Mouse (Mus musculus) limb, embryonic 11.5 days (tissue): ENCODE measurements around the gene Tbc1d4. TPM values are rescaled to one million over a fixed set of nuclear protein-coding genes. Genes with fewer than 3 reads are reported as not detected.

Source experiments
- ATAC-seq: fragments of 200-750 bp; cut with Nextera tagmentation; 2 replicates; pipeline ENCODE4 v1.8.0; 2017; ENCODE audit warnings: low read depth; ENCODE audit not compliant: insufficient number of reproducible peaks, low FRiP score, low TSS enrichment
- DNase-seq: peaks from one replicate; pipeline ENCODE4 v3.0.0-alpha.2; 2015; ENCODE audit warnings: low spot score
- H3K27ac ChIP-seq: fragments of 300-500 bp; sonication (generic); replicated peaks from 2 replicates; pipeline ENCODE4 v1.5.1; 2014; ENCODE audit warnings: low read depth, mild to moderate bottlenecking, low read length
- H3K27me3 ChIP-seq: fragments of 300-500 bp; sonication (generic); 2 replicates; pipeline ENCODE4 v1.6.1; 2014; ENCODE audit warnings: mild to moderate bottlenecking, low read length, mixed read lengths; ENCODE audit not compliant: control insufficient read depth, insufficient read depth
- H3K36me3 ChIP-seq: fragments of 300-500 bp; sonication (generic); 2 replicates; pipeline ENCODE4 v1.6.1; 2014; ENCODE audit warnings: mild to moderate bottlenecking, low read length, moderate library complexity, mixed read lengths; ENCODE audit not compliant: control insufficient read depth, insufficient read depth
- H3K4me1 ChIP-seq: fragments of 300-500 bp; sonication (generic); 2 replicates; pipeline ENCODE4 v1.6.1; 2014; ENCODE audit warnings: low read length, mixed read lengths; ENCODE audit not compliant: control insufficient read depth, insufficient read depth
- H3K4me2 ChIP-seq: fragments of 300-500 bp; sonication (generic); 2 replicates; pipeline ENCODE4 v1.6.1; 2014; ENCODE audit warnings: low read depth, mild to moderate bottlenecking, moderate library complexity; ENCODE audit not compliant: severe bottlenecking
- H3K4me3 ChIP-seq: fragments of 300-500 bp; sonication (generic); 2 replicates; pipeline ENCODE4 v1.5.1; 2014; ENCODE audit warnings: low read depth, low read length
- H3K9ac ChIP-seq: fragments of 300-500 bp; sonication (generic); 2 replicates; pipeline ENCODE4 v1.6.1; 2014; ENCODE audit warnings: mild to moderate bottlenecking, low read length
- H3K9me3 ChIP-seq: fragments of 300-500 bp; sonication (generic); 2 replicates; pipeline ENCODE4 v1.6.1; 2016; ENCODE audit warnings: low read length; ENCODE audit not compliant: control insufficient read depth
- WGBS: fragments of 180-500 bp; shearing (Covaris S2); extraction: QIAGEN DNeasy Blood & Tissue Kit; methylation state at CpG from one replicate; pipeline ENCODE4 v1.1.7; 2014; 5-methylcytosine and 5-hydroxymethylcytosine counted together
- polyA plus RNA-seq: library from polyadenylated mRNA; unstranded; fragments of >200 nt; fragmentation: Nextera tagmentation; extraction: Ambion mirVana; gene quantifications from 2 replicates; pipeline ENCODE4 v1.2.1, GENCODE M21; 2014

The Tbc1d4 gene
- polyA plus RNA-seq, 1 experiment from 2014 or later = 6.3 TPM

- Histone ChIP-seq H3K4me2 (no peak overlapping the region), H3K27me3 (no peaks in the 10 kb centered on the region), H3K36me3 (no peaks in the 10 kb centered on the region), H3K9me3 (no peaks in the 10 kb centered on the region), H3K27ac (no peak overlapping the region), H3K4me1 (no peaks in the 10 kb centered on the region), H3K4me3 (no peak overlapping the region), H3K9ac (no peak overlapping the region)
- no peak for DNase-seq
- ATAC-seq = no peak
- WGBS = 61% methylated on average over 15 of the region's 15 CpGs
These were observed 120.7 kb downstream of the Tbc1d4 start for GRCm38 (mm10) chr14:101488264-101488810.

- Histone ChIP-seq H3K4me1 (no peaks in the 10 kb centered on the region), H3K9me3 (no peaks in the 10 kb centered on the region), H3K27me3 (no peaks in the 10 kb centered on the region), H3K9ac (no peak overlapping the region), H3K4me3 (no peak overlapping the region), H3K36me3 (no peaks in the 10 kb centered on the region), H3K4me2 (no peak overlapping the region), H3K27ac (no peak overlapping the region)
- WGBS = 45% methylated on average over 3 of the region's 3 CpGs
- no peak for DNase-seq
- no peak; the same call in 1 of the 2 replicates for ATAC-seq
These were observed 122.4 kb downstream of the Tbc1d4 start for GRCm38 (mm10) chr14:101486550-101486949.

DNA sequence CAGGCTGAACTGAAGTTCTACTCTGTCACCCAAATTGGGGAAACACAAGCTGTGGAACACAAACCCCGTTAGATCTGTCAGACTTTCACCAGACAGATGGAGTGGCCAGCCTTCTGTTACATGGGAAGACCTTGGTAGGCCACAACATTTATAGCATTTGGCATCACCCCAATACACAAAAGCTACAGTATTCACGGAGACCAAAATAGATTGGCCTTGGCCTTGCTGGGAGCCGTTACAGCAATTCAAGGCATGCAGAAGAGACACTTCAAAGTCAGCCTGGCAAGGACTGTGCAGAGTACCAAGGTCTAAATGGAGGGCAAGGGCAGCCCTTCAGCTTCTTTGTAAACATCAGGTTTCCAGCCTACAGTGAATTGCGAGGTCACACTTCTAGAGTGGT lies 125.8 kb downstream of the Tbc1d4 start:
- no peak for DNase-seq

DNA sequence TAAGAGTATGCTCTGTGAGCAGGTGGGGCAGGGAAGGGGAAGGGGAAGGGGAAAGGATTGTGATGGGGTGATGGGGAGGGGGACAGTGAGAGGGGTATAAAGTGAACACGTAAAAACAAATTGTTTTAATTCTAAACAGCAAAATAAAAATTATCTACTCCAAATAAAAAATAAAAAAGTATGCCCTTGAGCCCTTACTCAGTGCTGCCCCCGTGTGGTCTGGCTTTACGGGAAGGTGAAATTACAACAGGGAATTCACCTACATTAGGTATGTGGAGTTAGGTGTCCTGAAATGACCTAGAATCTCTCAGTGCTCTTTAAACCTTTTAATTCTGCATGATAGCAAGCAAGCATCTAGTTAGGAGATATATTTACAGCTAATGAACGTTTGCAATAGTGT lies 126.7 kb downstream of the Tbc1d4 start:
- DNase-seq = peak; percentile 55

More for the DNA sequence above, 125.8 kb downstream of the Tbc1d4 start:
- H3K9me3 ChIP-seq = no peaks in the 10 kb centered on the region
- no peak overlapping the region for H3K4me2 ChIP-seq
- no peaks in the 10 kb centered on the region for H3K27me3 ChIP-seq
- H3K27ac ChIP-seq = no peak overlapping the region
- no peak for ATAC-seq
- 86% methylated on average over 4 of the region's 4 CpGs for WGBS
- H3K4me1 ChIP-seq = no peaks in the 10 kb centered on the region
- no peaks in the 10 kb centered on the region for H3K36me3 ChIP-seq
- no peak overlapping the region for H3K9ac ChIP-seq
- H3K4me3 ChIP-seq = no peak overlapping the region

DNA sequence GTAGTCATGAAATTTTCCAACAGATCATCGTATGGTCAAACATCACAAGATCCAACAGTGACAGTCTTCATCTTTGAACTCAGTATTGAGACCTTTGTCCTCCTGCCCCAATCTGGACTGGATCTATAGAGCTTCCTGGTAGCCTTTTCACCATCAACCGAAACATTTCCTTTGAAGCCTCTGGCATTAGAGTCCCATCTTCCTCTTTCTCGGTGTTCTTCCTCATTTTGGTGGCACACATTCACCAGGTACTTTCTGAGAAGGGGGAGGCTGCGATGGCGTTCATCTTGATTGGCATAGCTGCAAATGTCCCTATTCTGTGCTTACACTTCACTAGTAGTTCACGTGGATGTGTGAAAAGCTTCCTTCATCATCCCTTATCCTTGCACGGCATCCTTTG lies 127.8 kb downstream of the Tbc1d4 start:
- Histone ChIP-seq H3K4me2 (no peak overlapping the region), H3K9ac (no peak overlapping the region), H3K36me3 (no peaks in the 10 kb centered on the region), H3K27me3 (no peaks in the 10 kb centered on the region), H3K4me3 (no peak overlapping the region), H3K4me1 (peaks cover 7% of the 10 kb centered on the region; the same call in 1 of the 2 replicates), H3K27ac (no peak overlapping the region), H3K9me3 (no peaks in the 10 kb centered on the region)
- DNase-seq (no peak), ATAC-seq (no peak)
- WGBS = 87% methylated on average over 7 of the region's 7 CpGs

More for the DNA sequence above, 126.7 kb downstream of the Tbc1d4 start:
- Histone ChIP-seq H3K4me3 (no peak overlapping the region), H3K4me2 (no peak overlapping the region), H3K4me1 (peaks cover 5% of the 10 kb centered on the region; the same call in 1 of the 2 replicates), H3K27ac (no peak overlapping the region), H3K9ac (no peak overlapping the region), H3K9me3 (no peaks in the 10 kb centered on the region), H3K36me3 (no peaks in the 10 kb centered on the region), H3K27me3 (no peaks in the 10 kb centered on the region)
- 37% methylated on average over 4 of the region's 4 CpGs for WGBS
- no peak for ATAC-seq

DNA sequence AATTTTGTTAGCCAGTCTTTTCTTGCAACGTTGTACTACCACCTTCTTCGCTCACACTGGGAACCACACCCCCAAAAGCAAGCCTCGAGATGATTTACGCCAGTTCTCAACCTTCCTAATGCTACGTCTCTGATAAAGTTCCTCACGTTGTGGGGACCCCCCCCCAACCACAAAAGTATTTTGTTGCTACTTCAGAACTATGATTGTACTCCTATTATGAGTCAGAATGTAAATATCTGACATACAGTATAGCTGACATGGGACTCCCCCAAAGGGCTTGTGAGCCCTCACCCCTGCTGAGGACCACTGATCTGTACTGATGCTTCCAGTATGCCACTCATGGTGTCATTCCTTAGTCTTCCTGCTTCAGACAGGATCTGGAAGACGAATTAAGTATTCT lies 128.4 kb downstream of the Tbc1d4 start:
- peaks cover 7% of the 10 kb centered on the region; the same call in 1 of the 2 replicates for H3K4me1 ChIP-seq
- H3K9ac ChIP-seq = no peak overlapping the region
- H3K4me3 ChIP-seq = no peak overlapping the region
- ATAC-seq = no peak
- no peaks in the 10 kb centered on the region for H3K36me3 ChIP-seq
- no peak for DNase-seq
- H3K4me2 ChIP-seq = no peak overlapping the region
- no peak overlapping the region for H3K27ac ChIP-seq
- H3K27me3 ChIP-seq = no peaks in the 10 kb centered on the region
- no peaks in the 10 kb centered on the region for H3K9me3 ChIP-seq
- 87% methylated on average over 7 of the region's 7 CpGs for WGBS

GRCm38 (mm10) chr14:101477827-101478220 lies 131.2 kb downstream of the Tbc1d4 start:
- Histone ChIP-seq H3K27me3 (no peaks in the 10 kb centered on the region), H3K9me3 (no peaks in the 10 kb centered on the region), H3K9ac (no peak overlapping the region), H3K4me1 (peaks cover 7% of the 10 kb centered on the region; the same call in 1 of the 2 replicates), H3K27ac (no peak overlapping the region), H3K4me2 (no peak overlapping the region), H3K36me3 (no peaks in the 10 kb centered on the region), H3K4me3 (no peak overlapping the region)
- WGBS = 47% methylated on average over 5 of the region's 5 CpGs
- no peak for ATAC-seq
- DNase-seq = no peak

DNA sequence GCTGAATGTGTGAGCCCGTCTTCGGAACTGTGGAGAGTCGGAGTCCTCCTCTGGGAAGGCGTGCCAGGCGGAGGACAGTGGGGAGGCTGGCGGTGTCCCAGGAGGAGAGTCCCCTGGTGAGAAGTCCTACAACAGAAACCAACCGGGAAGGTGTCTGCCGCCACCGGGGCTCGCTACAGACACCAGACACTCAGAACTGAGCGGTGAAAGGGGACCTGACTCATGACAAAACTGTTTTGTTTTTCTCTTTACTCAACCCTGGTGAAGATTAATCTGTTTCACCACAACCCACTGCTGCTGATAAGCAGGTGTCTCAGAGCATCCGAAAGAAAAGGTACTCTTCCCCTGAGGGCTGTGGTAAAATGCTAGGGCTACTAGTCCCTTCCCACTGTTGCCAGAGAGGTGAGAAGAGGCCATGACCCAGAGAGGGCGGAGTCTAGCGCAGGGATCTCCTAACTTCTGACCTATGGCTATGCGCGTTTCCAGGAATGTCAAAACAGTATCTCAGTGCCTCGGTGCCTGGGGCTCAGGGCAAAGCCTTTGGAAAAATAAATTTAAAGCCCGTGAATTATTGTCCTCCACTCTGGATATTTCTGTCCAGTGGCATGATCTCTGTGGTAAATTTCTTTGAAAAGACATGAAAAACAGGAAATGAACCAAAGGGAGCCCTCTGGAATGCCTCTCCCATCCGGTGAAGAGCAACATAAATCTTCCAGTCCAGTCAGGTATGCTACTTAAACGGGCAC lies 131.7 kb downstream of the Tbc1d4 start:
- no peak overlapping the region for H3K4me3 ChIP-seq
- H3K4me2 ChIP-seq = no peak overlapping the region
- DNase-seq = no peak
- no peak overlapping the region for H3K9ac ChIP-seq
- no peaks in the 10 kb centered on the region for H3K9me3 ChIP-seq
- H3K27ac ChIP-seq = no peak overlapping the region
- H3K36me3 ChIP-seq = no peaks in the 10 kb centered on the region
- peaks cover 7% of the 10 kb centered on the region; the same call in 1 of the 2 replicates for H3K4me1 ChIP-seq
- no peaks in the 10 kb centered on the region for H3K27me3 ChIP-seq
- WGBS = 60% methylated on average over 20 of the region's 20 CpGs
- ATAC-seq = no peak
